8 mouse cellular contexts compared by ENCODE assay signal in the genomic region with DNA sequence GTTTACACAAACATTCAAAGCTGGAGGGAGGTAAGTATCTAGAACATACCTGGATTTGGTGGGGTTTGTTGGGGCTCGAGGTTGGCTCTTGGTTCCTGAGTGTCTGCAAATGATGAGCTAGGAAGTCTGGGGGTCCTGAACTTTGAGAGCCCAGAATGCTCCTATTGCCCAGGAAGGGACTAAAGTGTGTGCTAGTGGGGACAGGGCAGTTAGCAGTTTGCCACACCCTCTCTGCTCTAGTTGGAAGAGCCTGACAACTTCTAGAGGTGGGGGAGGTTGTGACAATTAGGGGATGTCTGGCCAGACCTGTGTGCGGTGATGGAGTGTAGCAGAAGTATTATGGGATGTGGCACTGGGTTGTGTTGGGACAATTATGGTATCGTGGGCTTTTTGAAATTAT. TPM values are rescaled to one million over a fixed set of nuclear protein-coding genes. Genes with fewer than 3 reads are reported as not detected.
DNase-seq lines count a peak whose midpoint lies in the region; ATAC-seq lines count a peak whose summit lies in the region.

No protein-coding gene starts in this region.

- no peaks in the 10 kb centered on the region for H3K27me3 ChIP-seq in heart, embryonic 16.5 days (ENCODE audit: control insufficient read depth, insufficient read depth, low read length)
- H3K27me3 ChIP-seq in liver, embryonic 15.5 days, result no peaks in the 10 kb centered on the region

- H3K4me2 ChIP-seq in heart, embryonic 16.5 days (ENCODE audit: low read depth, low read length), result no peak overlapping the region
- H3K4me2 ChIP-seq in liver, embryonic 15.5 days, result 0 out of 2 replicates have a peak overlapping the region, but pooled peaks have one; percentile 89

- H3K4me1 ChIP-seq in heart, embryonic 16.5 days (ENCODE audit: control insufficient read depth, insufficient read depth, low read length), result peaks cover 34% of the 10 kb centered on the region
- H3K4me1 ChIP-seq in liver, embryonic 15.5 days (replicated peaks), result peaks cover 74% of the 10 kb centered on the region

- H3K4me3 ChIP-seq in heart, embryonic 16.5 days (ENCODE audit: low read length), result no peak overlapping the region
- H3K4me3 ChIP-seq in liver, embryonic 15.5 days (replicated peaks), result no peak overlapping the region

- intact Hi-C loops in heart, postnatal 10 days (cut with DNase I), result loop anchor here (5.0 kb wide), 1 partner anchor 97 kb away; a partner anchor contains a TSS

- DNase-seq in heart, adult 11 months, result peak; percentile 90
- no peak for DNase-seq in heart, postnatal 10 days
- peak; percentile 62 for DNase-seq in 416B (ENCODE audit: low read depth)
- no peak for DNase-seq in cerebellum, postnatal 10 days
- DNase-seq in ovary, adult 18-20 months (ENCODE audit: low spot score), result no peak
- DNase-seq in kidney, adult 11 months, result no peak

- 50% methylated on average over 3 of the region's 3 CpGs for WGBS in heart, embryonic 16.5 days
- 34% methylated on average over 3 of the region's 3 CpGs for WGBS in liver, embryonic 15.5 days (ENCODE audit: insufficient replicate concordance)

- peak overlapping the region; percentile 98 for H3K27ac ChIP-seq in heart, embryonic 16.5 days (ENCODE audit: low read length)
- H3K27ac ChIP-seq in liver, embryonic 15.5 days (replicated peaks), result peak overlapping the region; percentile 94

- no peak for ATAC-seq in heart, embryonic 16.5 days (replicated peaks; ENCODE audit: extremely low read depth, insufficient read depth, low FRiP score)
- ATAC-seq in liver, embryonic 15.5 days (ENCODE audit: insufficient read depth), result no peak

- no peaks in the 10 kb centered on the region for H3K9me3 ChIP-seq in heart, embryonic 16.5 days (replicated peaks; ENCODE audit: control insufficient read depth, low read length)
- no peaks in the 10 kb centered on the region for H3K9me3 ChIP-seq in liver, embryonic 15.5 days (replicated peaks)

- H3K9ac ChIP-seq in heart, embryonic 16.5 days (ENCODE audit: low read length), result no peak overlapping the region
- no peak overlapping the region for H3K9ac ChIP-seq in liver, embryonic 15.5 days

- no peaks in the 10 kb centered on the region for H3K36me3 ChIP-seq in heart, embryonic 16.5 days (ENCODE audit: control insufficient read depth, insufficient read depth)
- peaks cover 20% of the 10 kb centered on the region for H3K36me3 ChIP-seq in liver, embryonic 15.5 days (replicated peaks)

RNA-seq across cellular contexts. Expression of a gene that starts 0.9 kb away (rescaled TPM):
- 100 to 1,000 TPM; 170 to 183 TPM for total RNA-seq in heart, postnatal 10 days (2021)
- polyA plus RNA-seq in heart, embryonic 16.5 days (2015; fragmentation: Nextera tagmentation; extraction: Ambion mirVana), result 50.6 and 63.0 TPM in 2 replicates
- 22.6 TPM in 2 replicates for polyA plus RNA-seq in liver, embryonic 15.5 days (2015; fragmentation: Nextera tagmentation; extraction: Ambion mirVana)

RNA-seq across cellular contexts. Expression of a gene that starts 27.1 kb away (rescaled TPM):
- under 1 TPM; 0.37 to 0.53 TPM for total RNA-seq in heart, postnatal 10 days (2021)
- 0.55 and 1.6 TPM in 2 replicates for polyA plus RNA-seq in heart, embryonic 16.5 days (2015; fragmentation: Nextera tagmentation; extraction: Ambion mirVana)
- 1.3 TPM in 2 replicates for polyA plus RNA-seq in liver, embryonic 15.5 days (2015; fragmentation: Nextera tagmentation; extraction: Ambion mirVana)

RNA-seq across cellular contexts. Expression of a gene that starts 36.9 kb away (rescaled TPM):
- 10 to 100 TPM; 23.7 to 25.3 TPM for total RNA-seq in heart, postnatal 10 days (2021)
- polyA plus RNA-seq in heart, embryonic 16.5 days (2015; fragmentation: Nextera tagmentation; extraction: Ambion mirVana), result 45.0 and 45.8 TPM in 2 replicates
- polyA plus RNA-seq in liver, embryonic 15.5 days (2015; fragmentation: Nextera tagmentation; extraction: Ambion mirVana), result 32.1 and 33.5 TPM in 2 replicates

RNA-seq across cellular contexts. Expression of a gene that starts 45.4 kb away (rescaled TPM):
- total RNA-seq in heart, postnatal 10 days (2021), result 1 to 10 TPM; 2.1 to 2.8 TPM
- polyA plus RNA-seq in heart, embryonic 16.5 days (2015; fragmentation: Nextera tagmentation; extraction: Ambion mirVana), result 8.0 TPM in 2 replicates
- polyA plus RNA-seq in liver, embryonic 15.5 days (2015; fragmentation: Nextera tagmentation; extraction: Ambion mirVana), result 1.7 and 2.4 TPM in 2 replicates

RNA-seq across cellular contexts. Expression of a gene that starts 50.2 kb away (rescaled TPM):
- 10 to 100 TPM; 13.0 to 17.8 TPM for total RNA-seq in heart, postnatal 10 days (2021)
- polyA plus RNA-seq in heart, embryonic 16.5 days (2015; fragmentation: Nextera tagmentation; extraction: Ambion mirVana), result 11.7 and 13.2 TPM in 2 replicates
- polyA plus RNA-seq in liver, embryonic 15.5 days (2015; fragmentation: Nextera tagmentation; extraction: Ambion mirVana), result 4.3 and 5.2 TPM in 2 replicates

Comparison
In these comparisons a context has a peak if more than half of its experiments do, and no peak if none do; other contexts are left out.
1. DNase-seq: peak in heart, adult 11 months (single experiment) and 416B (single experiment); none in heart, postnatal 10 days (0 of 2), cerebellum, postnatal 10 days (0 of 2), ovary, adult 18-20 months (single experiment) and kidney, adult 11 months (single experiment).